Mouse (Mus musculus) hindbrain, postnatal 0 days (tissue): ENCODE measurements around the gene Hpd. TPM values are rescaled to one million over a fixed set of nuclear protein-coding genes. Genes with fewer than 3 reads are reported as not detected.

Experiments
- ATAC-seq: fragments of 200-750 bp; cut with Nextera tagmentation; 2 replicates; pipeline ENCODE4 v1.8.0; 2017; ENCODE audit warnings: mild to moderate bottlenecking, moderate TSS enrichment, moderate library complexity
- DNase-seq: peaks from one replicate; pipeline ENCODE4 v3.0.0-alpha.2; 2015; ENCODE audit warnings: low spot score
- H3K27ac ChIP-seq: fragments of 300-500 bp; sonication (generic); 2 replicates; pipeline ENCODE4 v1.5.1; 2014; ENCODE audit warnings: mild to moderate bottlenecking
- H3K27me3 ChIP-seq: fragments of 300-500 bp; sonication (generic); 2 replicates; pipeline ENCODE4 v1.6.1; 2014; ENCODE audit warnings: low read length, mixed read lengths; ENCODE audit not compliant: insufficient read depth
- H3K36me3 ChIP-seq: fragments of 300-500 bp; sonication (generic); 2 replicates; pipeline ENCODE4 v1.6.1; 2014; ENCODE audit warnings: low read length, mixed read lengths; ENCODE audit not compliant: insufficient read depth
- H3K4me1 ChIP-seq: fragments of 300-500 bp; sonication (generic); 2 replicates; pipeline ENCODE4 v1.6.1; 2014; ENCODE audit warnings: antibody characterized with exemption, low read length, mixed read lengths; ENCODE audit not compliant: insufficient read depth
- H3K4me2 ChIP-seq: fragments of 300-500 bp; sonication (generic); 2 replicates; pipeline ENCODE4 v1.6.1; 2014; ENCODE audit warnings: low read depth, mild to moderate bottlenecking, low read length, moderate library complexity, mixed read lengths
- H3K4me3 ChIP-seq: fragments of 300-500 bp; sonication (generic); 2 replicates; pipeline ENCODE4 v1.5.1; 2014; ENCODE audit warnings: low read length
- H3K9ac ChIP-seq: fragments of 300-500 bp; sonication (generic); replicated peaks from 2 replicates; pipeline ENCODE4 v1.6.1; 2014; ENCODE audit warnings: mild to moderate bottlenecking, low read length, moderate library complexity, mixed read lengths
- H3K9me3 ChIP-seq: fragments of 300-500 bp; sonication (generic); 2 replicates; pipeline ENCODE4 v1.6.1; 2016; ENCODE audit warnings: low read length, mixed read lengths
- CTCF ChIP-seq: IDR thresholded peaks from 2 replicates; pipeline ENCODE4 v1.5.1; 2016; ENCODE audit warnings: antibody characterized with exemption, control low read depth, low read depth
- WGBS: fragments of 180-500 bp; shearing (Covaris S2); extraction: QIAGEN DNeasy Blood & Tissue Kit; methylation state at CpG from one replicate; pipeline ENCODE4 v1.1.7; 2014; 5-methylcytosine and 5-hydroxymethylcytosine counted together
- polyA plus RNA-seq: library from polyadenylated mRNA; unstranded; fragments of >200 nt; fragmentation: Nextera tagmentation; extraction: Ambion mirVana; gene quantifications from 2 replicates; pipeline ENCODE4 v1.2.1, GENCODE M21; 2015
- total RNA-seq: library from RNA; depleted of rRNA; stranded (reverse); fragments of >200 nt; gene quantifications from 2 replicates; pipeline ENCODE4 v1.2.3, GENCODE M21; 2014

The Hpd gene
- total and polyA plus RNA-seq, 2 experiments from 2014 or later = not detected

DNA sequence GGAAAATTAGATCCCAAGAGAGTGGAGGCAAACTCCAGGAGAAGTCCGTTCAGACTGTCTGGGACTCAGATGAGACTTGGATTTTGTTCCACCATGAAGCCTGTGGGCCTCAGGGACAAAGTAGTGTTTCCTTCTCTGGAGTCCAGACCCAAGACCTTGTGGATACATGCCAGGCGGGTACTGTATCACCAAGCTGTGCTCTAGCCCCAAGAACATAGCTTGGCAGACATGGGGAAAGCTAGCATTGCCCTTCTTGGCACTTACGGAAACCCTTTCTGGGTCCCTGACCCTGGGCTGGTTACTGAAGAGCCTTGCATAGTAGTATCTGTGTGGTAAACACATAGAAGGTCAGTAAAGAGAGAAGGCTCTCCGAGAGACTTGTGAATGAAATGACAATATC, 23.1 kb downstream of the Hpd start:
- H3K4me1 ChIP-seq = no peaks in the 10 kb centered on the region
- H3K4me2 ChIP-seq = no peak overlapping the region
- H3K9ac ChIP-seq = no peak overlapping the region
- peaks cover 67% of the 10 kb centered on the region for H3K36me3 ChIP-seq
- no peak overlapping the region for H3K27ac ChIP-seq
- ATAC-seq (no peak), DNase-seq (no peak)
- no peaks in the 10 kb centered on the region for H3K9me3 ChIP-seq
- no peak for TF ChIP-seq CTCF
- H3K4me3 ChIP-seq = no peak overlapping the region
- H3K27me3 ChIP-seq = no peaks in the 10 kb centered on the region
- WGBS = 88% methylated on average over 4 of the region's 4 CpGs

DNA sequence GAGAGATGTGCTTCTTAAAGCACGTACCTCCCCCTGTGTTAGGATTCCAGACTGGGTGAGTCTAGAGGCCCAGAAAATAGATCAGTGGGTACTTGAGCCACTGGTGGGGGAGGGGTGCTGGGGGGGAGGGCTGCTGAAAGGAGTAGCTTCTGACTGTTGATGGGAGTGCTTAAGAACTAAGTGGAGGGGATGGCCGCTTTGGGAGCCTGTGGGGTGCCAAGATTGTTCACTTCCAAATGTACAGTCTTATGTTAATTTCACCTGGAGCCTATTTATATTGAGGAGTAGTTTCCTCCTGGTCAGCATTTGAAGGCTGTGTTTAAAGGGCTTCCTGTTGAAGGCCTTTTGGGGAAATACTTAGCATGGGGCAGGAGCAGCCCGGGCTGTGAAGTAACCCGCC, 24.6 kb downstream of the Hpd start:
- H3K27me3 ChIP-seq = no peaks in the 10 kb centered on the region
- no peaks in the 10 kb centered on the region for H3K9me3 ChIP-seq
- no peak overlapping the region for H3K4me2 ChIP-seq
- WGBS = 90% methylated on average over 4 of the region's 4 CpGs
- H3K4me1 ChIP-seq = no peaks in the 10 kb centered on the region
- DNase-seq (no peak), ATAC-seq (no peak)
- H3K4me3 ChIP-seq = no peak overlapping the region
- H3K27ac ChIP-seq = no peak overlapping the region
- peaks cover 60% of the 10 kb centered on the region for H3K36me3 ChIP-seq
- no peak overlapping the region for H3K9ac ChIP-seq
- TF ChIP-seq CTCF = no peak

DNA sequence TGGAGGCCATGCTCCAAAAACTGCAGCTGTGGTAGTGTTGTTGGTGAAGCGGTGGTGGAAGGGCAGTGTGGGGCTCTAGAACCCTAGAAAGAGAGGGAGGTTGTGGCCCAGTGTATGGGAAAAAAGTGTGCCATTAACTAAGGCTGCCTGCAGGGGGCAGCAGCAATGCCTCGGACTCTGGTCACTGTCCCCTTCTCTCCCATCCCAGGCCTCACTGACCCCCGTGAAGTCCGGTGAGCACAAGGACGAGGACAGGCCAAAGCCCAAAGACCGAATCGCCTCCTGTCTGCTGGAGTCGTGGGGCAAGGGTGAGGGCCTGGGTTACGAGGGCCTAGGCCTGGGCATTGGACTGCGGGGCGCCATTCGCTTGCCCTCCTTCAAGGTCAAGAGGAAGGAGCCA, 25.8 kb downstream of the Hpd start:
- DNase-seq = no peak
- Histone ChIP-seq H3K4me3 (no peak overlapping the region), H3K4me2 (no peak overlapping the region), H3K27ac (no peak overlapping the region), H3K4me1 (no peaks in the 10 kb centered on the region), H3K9me3 (no peaks in the 10 kb centered on the region), H3K36me3 (peaks cover 65% of the 10 kb centered on the region), H3K9ac (no peak overlapping the region), H3K27me3 (no peaks in the 10 kb centered on the region)
- 75% methylated on average over 12 of the region's 12 CpGs for WGBS
- ATAC-seq = no peak
- peak; percentile 67 for TF ChIP-seq CTCF

DNA sequence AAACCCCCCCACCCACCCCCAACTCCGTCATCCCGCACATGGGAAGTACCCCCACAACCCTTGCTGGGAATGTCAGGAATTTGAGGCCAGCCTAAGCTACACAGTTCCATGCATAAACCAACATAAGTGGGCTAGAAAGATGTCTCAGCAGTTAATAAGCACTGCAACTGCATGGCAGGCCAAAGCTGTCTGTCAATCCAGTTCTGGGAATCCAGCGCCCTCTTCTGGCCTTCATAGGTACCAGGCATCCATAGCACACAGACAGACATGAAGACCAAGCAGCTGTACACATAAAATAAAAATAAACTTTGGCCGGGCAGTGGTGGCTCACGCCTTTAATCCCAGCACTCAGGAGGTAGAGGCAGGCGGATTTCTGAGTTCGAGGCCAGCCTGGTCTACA, 27.1 kb downstream of the Hpd start:
- peak; percentile 84 for TF ChIP-seq CTCF
- Histone ChIP-seq H3K27me3 (no peaks in the 10 kb centered on the region), H3K4me2 (no peak overlapping the region), H3K4me3 (no peak overlapping the region), H3K9me3 (no peaks in the 10 kb centered on the region), H3K36me3 (peaks cover 53% of the 10 kb centered on the region), H3K9ac (no peak overlapping the region), H3K27ac (no peak overlapping the region), H3K4me1 (peaks cover 12% of the 10 kb centered on the region)
- DNase-seq (peak; percentile 82), ATAC-seq (0 out of 2 replicates have a peak, but pooled peaks have one; percentile 31)
- 54% methylated on average over 7 of the region's 7 CpGs for WGBS

DNA sequence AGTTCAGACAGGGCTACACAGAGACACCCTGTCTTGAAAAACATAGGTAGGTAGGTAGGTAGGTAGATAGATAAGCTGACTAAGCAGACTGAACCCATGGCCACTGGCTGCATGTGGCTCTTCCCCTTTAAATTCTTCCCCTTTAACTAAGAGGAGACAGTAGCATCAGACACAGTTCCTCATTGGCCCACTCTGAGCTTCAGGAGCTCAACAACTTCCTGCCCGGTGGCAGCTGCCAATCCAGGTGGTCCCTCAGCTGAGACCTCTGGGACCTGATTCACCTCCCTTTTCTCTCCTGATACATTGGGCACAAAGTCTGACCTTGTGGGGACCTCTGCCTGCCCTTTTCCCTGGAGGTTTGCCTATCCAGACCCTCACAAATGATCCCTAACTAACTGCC, 29.6 kb downstream of the Hpd start:
- no peaks in the 10 kb centered on the region for H3K9me3 ChIP-seq
- WGBS = 80% methylated on average over 1 of the region's 1 CpGs
- no peak overlapping the region for H3K27ac ChIP-seq
- H3K9ac ChIP-seq = no peak overlapping the region
- H3K4me3 ChIP-seq = no peak overlapping the region
- no peak for ATAC-seq
- H3K36me3 ChIP-seq = peaks cover 42% of the 10 kb centered on the region
- no peaks in the 10 kb centered on the region for H3K27me3 ChIP-seq
- no peak for DNase-seq
- H3K4me2 ChIP-seq = no peak overlapping the region
- peaks cover 20% of the 10 kb centered on the region for H3K4me1 ChIP-seq
- no peak for TF ChIP-seq CTCF

DNA sequence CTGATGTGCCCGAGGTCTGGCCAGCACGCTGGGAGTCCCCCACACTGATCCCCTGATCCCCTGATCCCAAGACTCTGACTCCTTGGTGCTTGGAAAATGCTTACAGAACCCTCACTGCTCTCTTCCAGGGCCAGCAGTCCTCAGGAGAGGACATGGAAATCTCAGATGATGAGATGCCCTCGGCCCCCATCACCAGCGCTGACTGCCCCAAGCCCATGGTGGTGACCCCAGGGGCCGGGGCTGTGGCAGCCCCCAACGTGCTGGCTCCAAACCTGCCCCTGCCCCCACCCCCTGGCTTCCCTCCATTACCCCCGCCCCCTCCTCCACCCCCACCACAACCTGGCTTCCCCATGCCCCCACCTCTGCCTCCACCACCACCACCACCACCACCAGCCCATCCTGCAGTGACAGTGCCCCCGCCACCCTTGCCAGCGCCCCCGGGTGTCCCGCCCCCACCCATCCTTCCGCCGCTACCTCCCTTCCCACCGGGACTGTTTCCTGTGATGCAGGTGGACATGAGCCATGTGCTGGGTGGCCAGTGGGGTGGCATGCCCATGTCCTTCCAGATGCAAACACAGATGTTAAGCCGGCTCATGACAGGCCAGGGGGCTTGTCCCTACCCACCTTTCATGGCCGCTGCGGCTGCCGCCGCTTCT, 30.7 kb downstream of the Hpd start:
- ATAC-seq (no peak), DNase-seq (no peak)
- no peak overlapping the region; the same call in 1 of the 2 replicates for H3K4me2 ChIP-seq
- WGBS = 89% methylated on average over 19 of the region's 19 CpGs
- no peaks in the 10 kb centered on the region for H3K9me3 ChIP-seq
- TF ChIP-seq CTCF = no peak
- peaks cover 20% of the 10 kb centered on the region for H3K4me1 ChIP-seq
- H3K27me3 ChIP-seq = no peaks in the 10 kb centered on the region
- H3K27ac ChIP-seq = no peak overlapping the region
- no peak overlapping the region for H3K9ac ChIP-seq
- no peak overlapping the region for H3K4me3 ChIP-seq
- H3K36me3 ChIP-seq = peaks cover 46% of the 10 kb centered on the region

DNA sequence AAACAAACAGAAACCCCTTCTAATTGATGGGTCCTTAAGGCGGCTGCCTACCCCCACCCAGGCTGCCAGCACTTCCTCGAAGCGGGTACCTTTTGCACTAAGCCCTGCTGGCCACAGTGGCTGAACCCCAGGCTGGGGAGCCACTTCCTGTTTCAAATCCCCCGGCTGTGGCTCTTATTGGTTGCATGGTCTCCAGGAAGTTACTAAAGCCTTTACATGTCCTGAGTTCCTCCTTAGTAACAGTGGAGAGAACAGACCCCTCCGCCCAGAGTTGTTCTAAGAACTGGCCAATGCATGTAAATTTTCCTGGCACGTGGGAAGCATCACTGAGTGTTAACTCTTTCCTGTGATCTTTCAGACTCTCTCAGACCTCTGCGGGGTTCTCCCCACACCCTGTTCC, 31.4 kb downstream of the Hpd start:
- Histone ChIP-seq H3K27ac (no peak overlapping the region), H3K36me3 (peaks cover 50% of the 10 kb centered on the region), H3K27me3 (no peaks in the 10 kb centered on the region), H3K4me3 (peak overlapping the region; percentile 24), H3K4me1 (peaks cover 20% of the 10 kb centered on the region), H3K9me3 (no peaks in the 10 kb centered on the region), H3K4me2 (peak overlapping the region; percentile 53), H3K9ac (no peak overlapping the region)
- peak; percentile 61 for ATAC-seq
- DNase-seq = peak; percentile 74
- no peak for TF ChIP-seq CTCF
- 20% methylated on average over 7 of the region's 7 CpGs for WGBS
